Mouse (Mus musculus): ENCODE results near the gene Mlxip.

Mlxip gene

DNA sequence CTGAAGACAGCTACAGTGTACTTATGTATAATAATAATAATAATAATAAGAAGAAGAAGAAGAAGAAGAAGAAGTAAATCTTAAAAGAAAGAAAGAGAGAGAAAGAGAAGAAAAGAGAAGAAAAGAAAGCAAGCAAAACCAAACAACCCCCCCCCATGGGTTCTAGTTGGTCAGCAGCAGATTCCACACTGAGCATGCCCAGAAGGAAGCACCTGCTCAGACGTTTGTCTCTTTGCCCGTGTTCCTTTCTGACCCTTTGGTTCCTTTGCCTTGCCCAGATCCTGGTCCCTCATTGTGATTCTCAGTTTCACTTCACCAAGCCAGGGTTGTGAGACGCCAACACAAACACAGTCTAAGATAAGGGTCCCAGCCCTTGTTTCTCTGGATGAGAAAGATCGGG, 107.4 kb downstream of the Mlxip start:
- in situ Hi-C loops (cut with MseI, MboI) = no loop called here

Data from mouse trophoblast stem cell (cell line).